Mouse (Mus musculus) CD4-positive, CD25-positive, alpha-beta regulatory T cell, adult 2 months (primary cell): Measurements from ENCODE around the gene Slc25a45.
"Not testable (repeated sequence)": the region's sequence is repeated elsewhere in the genome, so short reads cannot be mapped to it uniquely, and the experiment has no call there.

Experiments
- DNase-seq: peaks from one replicate; pipeline ENCODE4 v3.0.0-alpha.2; 2012; ENCODE audit warnings: low read depth, low spot score

The Slc25a45 gene

DNA sequence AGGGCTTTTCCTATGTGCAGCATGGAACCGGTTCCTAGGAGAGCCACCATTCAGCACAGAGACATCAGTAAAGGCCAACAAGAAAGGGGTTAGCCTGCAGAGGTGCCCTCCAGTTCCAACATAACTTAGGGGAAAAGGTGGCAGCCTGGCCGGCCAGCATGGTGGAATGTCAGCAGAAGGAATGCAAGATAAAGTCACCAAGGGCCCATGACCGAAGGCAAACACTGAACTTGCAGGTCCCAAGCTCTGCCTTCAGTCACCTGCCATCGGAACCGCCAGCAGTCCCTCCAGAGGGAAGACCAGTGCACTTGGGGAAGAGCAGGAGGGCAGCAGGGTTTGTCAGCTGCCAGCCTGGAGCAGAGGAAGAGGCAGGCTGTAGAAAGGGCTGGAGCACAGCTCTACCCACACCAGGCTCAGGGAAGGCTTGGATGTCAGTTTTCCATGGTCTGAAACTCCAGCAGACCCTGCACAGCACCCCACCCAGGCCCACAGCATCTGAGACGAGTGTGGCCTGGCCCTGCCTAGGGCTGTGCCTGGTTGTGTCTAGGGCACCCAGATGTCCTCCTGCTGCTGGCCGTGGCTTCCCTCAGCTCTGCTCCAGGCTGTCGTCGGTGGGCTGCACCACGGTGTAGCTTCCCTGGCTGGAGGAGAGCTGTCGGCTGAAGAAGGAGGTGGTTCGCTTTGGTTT is 25.4 kb upstream of the Slc25a45 start:
- no peak for DNase-seq

DNA sequence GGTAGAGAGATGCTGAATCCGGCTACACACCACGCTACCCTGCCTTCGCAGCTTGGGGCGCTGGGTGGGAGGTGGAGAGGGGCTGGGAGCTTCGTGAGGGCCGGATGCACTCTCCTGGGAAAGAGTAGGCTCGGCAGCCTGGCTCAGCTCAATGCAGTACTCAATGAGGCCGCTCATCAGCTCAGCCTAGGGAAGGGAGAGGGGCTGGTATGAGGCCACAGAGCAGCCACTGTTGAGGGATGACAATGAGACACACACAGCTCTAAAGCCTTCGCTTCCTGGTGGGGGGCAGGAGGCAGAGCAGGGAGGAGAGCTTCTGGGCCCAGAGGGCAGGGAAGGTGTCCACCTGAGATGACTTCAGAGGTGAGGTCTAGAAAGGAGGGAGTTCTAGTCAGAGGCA is 21.0 kb upstream of the Slc25a45 start:
- no peak for DNase-seq

DNA sequence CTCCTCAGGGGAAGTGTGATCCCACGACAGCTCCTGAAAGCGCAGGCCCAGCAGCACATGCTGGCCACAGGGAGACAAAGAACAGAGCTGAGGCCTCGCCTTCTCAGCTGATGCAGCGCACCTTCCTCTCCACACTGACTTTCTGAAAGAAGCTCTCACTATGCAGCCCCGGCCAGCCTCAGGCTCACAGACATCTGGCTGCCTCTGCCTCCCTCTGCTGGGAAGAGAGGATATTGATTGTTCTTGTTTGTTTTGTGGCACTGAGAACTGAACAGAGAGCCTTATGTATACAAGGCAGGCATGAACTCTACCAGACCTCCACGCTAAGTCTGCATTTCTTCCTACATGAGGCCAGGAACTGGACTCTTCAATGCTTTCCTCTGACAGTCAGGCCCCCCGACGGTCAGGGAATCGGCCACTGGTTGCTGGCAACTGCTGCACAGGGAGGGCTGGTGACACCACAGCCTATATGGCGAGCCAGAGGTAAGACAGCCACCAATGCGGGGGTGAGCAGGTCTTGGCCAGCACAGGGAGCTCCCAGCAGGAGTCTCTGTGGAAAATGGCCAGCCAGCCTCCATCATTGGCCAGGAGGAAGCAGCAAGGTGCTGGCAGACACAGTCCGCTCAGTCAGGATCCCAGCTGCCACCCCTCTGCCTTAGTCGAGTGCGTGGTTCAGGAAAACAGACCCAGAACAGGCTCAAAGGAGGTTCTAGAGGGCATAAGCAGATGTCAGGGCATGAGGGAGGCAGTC is 15.1 kb upstream of the Slc25a45 start:
- DNase-seq: peak; percentile 33

DNA sequence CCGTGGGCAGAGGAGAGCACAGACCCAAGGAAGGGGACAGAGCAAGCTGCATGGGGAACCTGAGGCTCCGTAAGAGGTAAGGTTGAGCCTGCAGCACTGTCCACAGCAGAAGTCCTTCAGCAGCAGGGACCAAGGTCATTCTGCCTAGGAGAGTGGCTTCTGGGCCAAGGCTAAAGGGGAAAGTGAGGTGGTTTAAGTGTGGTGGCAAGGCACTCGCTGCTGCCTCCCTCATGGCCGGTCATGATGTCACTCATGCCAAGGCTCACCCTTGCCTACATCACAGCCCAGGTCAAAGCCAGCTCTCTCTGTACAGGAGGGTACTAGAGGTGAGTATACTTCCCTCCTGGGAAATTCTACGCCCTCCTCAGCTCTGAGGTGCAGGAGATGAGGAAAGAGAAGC is 13.8 kb upstream of the Slc25a45 start:
- DNase-seq: no peak

DNA sequence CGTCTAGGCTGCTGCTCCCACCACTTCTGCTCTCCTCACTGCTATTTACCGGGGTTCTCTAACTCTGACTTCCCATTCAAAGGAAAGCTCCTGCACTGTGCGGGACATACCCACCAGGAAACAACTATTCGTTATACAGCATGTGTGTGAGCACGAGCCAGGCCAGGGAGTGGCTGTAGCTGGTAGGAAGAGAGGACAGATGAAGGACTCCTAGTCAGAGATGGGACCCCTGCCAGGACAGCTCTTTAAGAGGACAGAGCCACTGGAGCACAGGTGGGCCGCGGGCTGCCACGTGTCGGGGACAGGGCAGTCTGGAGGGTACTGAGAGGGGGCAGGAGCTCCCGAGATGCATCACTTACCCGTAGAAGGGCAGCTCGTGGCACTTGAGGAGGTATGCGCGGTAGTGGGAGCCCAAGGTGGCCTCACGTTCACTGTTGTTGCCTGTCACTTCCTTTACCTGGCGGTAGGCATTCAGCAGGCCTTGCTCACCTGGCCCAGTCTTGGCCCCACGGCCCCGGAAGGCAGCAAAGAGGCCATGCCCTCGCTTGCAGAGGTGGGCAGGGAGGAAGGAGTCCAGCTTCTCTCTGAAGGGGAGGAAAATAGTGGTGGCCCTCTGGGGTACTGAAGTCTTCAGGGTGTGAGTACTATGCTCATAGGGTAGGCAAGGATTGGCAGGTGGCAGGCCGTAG is 12.8 kb upstream of the Slc25a45 start:
- DNase-seq: no peak

DNA sequence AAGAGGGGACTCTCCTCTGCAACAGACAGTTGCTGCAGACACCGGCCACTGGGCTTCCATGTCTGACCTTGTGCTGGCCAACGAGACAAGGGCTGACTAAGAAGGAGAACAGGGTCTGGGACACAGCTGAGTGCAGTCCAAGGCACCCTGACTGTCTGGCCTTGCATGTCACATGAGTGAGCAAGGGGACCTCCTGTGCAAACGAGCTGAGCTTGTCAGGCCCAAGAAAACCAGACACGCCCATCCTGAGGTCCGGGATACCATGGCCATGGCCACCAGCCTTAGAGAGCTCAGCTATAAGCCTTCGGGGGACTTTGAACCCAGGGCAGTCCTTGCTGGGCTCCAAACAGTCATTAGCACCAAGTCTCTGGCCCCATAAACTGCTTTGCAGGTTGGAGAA is 9.5 kb upstream of the Slc25a45 start:
- DNase-seq: no peak

DNA sequence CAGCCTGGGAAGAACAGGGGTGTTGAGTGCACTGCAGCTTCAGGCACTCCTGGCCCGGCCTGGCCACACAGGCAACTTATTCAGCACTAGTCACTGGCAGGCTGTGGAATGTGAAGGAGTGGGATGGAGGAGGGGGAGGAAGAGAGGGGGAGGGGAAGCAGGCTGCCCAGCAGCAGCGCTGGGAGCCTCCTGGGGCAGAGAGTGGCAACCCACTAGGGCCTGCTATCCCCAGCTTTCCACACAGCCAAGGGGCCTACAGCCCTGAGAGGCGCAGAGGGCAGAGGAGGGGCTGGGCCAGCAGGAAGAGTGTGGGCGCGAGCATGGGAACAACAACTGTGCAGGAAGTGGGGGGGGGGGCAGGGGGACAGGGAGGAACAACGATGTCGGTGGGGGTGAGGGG is 6.3 kb upstream of the Slc25a45 start:
- peak; percentile 65 for DNase-seq

DNA sequence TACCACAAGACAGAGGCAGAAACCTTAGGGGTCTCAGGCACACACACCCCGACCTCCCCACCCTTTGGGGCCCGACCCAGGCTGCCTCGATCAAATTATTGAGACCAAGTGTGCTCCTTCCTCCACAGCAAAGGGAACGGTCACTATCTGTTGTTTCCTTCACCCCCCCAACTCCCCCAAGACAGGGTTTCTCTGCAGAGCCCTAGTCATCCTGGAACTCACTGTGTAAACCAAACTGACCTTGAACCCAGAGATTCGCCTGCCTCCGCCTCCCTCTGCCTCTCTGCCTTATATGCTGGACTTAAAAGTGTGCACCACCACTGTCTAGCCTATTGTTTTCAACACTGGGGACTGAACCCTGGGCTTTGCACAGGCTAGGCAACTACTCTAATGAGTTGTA is 5.9 kb upstream of the Slc25a45 start:
- no peak for DNase-seq

DNA sequence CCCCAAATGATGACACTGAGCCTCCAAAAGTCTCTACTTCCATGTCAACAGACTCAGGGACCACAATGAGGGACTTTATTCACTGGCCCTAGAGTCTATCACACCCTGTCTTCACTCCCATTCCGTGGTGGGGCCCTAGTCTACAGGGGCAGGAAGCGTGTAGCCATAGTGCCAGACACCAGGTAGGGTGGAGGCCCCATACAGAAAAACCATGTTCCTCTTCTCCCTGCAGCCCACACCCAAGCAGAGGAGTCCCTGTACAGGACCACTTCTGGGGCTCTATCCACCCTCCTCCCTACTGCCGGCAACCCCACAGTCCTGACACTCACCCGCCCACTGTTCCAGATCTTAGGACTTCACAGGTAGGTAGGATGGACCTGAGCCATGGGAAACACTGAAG is 5.1 kb upstream of the Slc25a45 start:
- peak; percentile 38 for DNase-seq

DNA sequence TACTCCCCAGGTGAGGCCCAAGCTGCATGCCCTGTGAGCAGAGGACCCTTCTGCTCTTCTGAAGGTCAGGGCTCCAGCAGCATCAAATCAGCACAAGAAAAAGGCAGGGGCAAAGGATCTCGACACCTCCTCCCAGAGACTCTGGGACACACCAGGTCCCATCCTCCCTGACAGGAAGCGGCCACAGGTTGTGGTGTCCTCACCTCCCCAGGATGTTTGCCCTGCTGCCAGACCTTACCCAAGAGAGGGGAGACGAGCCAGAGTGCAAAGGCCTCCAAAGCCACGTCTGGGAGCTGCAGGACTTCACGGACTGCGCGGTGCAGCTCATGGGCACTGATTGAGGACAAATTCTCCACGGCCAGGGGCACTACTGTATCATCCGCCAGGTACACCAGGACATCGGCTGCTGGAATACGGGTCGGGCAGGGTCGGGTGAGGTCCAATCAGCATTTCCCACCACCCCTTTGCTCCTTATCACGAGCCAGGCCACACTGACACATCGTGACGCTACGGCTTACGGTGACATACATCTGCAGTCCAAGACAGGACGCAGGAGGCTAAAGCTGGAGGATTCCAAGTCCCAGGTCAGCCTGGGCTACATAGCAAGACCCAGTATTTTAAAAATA is 4.6 kb upstream of the Slc25a45 start:
- peak; percentile 51 for DNase-seq

DNA sequence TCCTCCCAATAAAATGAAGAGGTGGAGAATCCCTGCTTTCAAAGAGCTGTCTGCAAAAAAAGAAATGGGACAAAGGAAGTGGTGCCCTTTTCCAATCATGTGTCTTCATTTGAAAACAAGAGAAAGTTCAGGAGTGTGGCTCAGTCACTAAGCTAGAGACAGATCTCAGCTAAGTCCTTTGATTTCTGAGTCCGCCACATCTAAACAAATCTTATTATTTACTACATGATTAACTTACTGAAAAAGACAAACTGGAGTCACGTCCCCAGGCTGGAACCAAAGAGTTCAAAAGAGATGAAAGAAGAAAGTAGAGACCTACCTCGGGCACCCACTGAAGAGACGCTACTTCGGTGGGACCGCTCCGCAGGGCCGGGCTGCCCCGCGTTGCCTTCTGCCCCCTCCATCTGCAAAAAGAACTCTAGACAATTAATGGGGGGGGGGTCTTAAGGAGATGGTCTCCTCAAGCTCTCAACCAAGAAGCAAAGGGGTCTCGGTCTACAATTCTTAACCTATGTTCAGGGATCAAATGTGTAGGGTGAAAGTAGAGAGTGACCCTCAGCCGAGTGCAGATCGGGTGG is 3.1 kb upstream of the Slc25a45 start:
- DNase-seq: peak; percentile 30

DNA sequence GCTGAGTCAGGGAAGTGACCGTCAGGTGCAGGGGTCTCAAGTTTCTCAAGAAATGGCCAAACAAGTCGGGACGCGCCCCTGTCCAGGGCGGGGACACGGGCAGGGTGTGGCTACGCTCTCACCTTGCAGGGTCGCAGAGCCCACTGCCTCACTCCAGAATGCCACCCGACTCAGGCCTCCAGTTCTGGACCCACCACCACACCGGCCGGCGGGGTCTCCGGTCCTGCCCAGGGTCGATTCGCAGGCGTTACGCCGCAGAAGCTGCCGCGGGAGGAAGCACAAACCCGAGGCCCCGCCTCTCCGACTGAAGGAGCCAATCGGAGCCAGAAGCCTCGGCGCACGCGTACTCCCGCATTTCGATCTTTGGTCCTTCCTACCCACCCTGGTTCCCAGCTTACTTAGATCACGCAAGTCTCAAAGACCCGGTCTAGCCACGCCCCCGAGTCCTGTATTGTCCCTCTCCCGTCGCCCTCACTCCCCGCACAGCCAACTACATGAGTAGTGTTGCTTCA is 2.6 kb upstream of the Slc25a45 start, which contains the start of gene Frmd8:
Gene Frmd8, minus strand, starts transcription at position 306 of the 512 bp plus-strand sequence.
- DNase-seq: peak; percentile 97

DNA sequence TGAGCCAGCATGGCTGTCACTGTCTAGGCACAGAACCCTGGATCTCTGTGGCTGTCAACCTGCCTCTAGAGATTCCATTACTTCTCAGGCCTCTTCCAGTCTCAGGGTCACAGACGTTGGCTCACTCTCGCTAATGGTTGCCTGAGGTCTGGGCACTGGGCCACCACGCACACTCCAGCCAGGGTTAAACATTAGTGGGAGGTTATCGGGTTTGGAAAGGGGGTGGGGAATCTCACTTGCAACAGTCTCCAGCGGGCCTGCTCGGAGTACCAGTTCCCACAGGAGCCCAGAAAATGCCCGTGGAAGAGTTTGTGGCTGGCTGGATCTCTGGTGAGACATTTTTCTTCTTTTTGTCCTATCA is 734 bp downstream of the Slc25a45 start:
- DNase-seq: no peak

DNA sequence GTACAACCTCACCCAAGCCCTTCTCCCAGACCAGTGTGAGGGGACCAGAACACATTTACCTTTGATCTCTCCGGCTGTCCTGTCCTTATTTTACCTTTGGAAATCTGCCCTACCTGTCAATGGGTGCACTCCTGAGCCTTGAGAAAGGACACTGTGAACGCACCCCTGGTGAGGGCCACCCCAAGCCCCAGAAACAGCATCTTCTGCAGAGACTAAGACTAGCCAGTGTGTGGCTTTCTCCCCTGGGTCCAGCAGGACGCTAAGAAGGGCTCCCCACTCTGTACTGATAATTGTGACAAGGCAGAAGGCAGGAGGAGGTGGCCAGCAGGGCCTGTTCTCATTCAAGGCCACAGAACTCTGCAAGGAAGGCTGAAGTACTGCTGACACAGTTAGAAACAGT is 1.3 kb downstream of the Slc25a45 start:
- no peak for DNase-seq

DNA sequence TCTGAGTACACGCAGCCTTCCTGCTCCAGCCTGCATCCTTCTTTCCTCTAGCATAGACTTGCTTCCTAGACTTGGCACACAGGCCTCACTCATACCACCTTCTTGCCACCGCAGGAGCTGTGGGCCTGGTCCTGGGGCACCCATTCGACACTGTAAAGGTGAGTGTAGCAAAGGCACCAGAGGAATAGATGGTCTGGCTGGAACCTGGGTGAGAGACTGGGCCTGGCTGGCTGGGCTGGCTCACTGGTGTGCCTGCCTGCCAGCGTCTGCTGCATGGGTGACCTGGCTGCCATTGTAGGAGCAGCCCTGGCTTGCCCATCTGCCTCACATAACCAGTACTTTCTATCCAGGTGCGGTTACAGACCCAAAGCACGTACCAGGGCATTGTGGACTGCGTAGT is 2.1 kb downstream of the Slc25a45 start:
- no peak for DNase-seq

DNA sequence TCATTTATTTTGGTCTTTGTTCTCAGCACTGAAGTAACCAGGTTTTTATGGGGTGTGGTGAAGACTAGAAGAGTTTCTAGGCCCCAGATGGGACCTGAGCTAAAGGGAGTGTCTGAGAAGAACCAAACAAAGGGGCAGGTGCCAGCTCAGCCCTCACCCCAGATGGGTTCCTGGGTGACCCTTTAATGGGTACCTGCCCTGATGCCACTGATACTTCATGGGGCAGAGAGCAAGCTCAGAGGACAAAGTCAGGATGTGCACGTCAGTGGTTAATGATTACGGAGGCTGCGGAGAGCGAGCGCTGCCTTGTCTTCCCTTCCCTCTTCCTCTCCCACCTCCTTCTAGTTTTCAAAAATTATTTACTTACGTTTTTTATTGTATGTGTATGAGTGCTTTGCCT is 3.5 kb downstream of the Slc25a45 start:
- no peak for DNase-seq

DNA sequence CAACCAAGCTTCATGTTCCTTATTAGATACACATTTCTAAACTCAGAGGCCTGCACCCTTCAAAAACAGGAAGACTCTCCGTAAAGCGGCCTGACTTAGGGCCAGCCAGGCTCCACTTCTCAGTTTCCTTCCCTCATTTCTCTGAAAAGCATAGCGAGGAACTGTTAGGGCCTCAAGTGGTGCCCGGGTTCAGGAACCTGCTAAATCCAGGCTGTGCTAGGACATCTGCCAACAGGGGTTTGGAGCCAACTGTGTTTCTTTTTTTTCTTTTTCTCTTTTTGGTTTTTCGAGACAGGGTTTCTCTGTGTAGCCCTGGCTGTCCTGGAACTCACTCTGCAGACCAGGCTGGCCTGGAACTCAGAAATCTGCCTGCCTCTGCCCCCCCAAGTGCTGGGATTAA is 4.5 kb downstream of the Slc25a45 start:
- DNase-seq: not testable (repeated sequence)

DNA sequence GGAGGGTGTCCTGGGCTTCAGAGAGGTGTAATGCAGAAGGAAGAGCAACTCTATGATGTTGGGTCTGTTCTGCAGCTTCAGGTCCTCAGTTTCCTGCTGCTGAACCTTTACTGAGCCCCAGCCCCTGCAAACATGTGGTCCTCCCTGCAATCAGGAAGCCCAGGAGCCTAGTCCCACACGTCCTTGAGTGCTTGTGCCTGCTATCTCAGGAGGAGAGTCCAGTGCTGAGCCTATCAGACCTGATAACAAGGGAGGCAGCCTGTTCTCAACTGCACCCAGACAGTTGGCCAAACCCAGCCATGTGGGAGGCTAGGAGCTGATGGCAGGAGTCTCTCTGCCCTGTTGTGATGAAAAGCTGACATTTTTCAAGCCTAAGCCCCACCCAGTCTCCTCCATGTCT is 6.3 kb downstream of the Slc25a45 start:
- no peak for DNase-seq

DNA sequence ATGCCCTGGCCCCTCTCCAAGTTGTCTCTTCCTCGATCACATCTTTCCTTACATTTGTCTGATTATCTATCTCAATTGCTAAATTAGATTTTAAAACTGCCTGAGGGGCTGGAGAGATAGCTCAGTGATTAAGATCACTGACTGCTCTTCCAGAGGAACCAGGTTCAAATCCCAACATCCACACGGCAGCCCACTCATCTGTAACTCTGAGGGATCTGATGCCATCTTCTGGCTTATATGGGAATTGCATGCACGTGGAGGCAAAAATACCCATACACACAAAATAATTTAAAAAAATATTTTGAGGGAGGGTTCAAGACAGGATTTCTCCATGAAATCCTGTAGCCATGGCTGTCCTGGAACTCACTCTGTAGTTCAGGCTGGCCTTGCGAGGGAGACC is 8.2 kb downstream of the Slc25a45 start:
- DNase-seq: peak; percentile 59

DNA sequence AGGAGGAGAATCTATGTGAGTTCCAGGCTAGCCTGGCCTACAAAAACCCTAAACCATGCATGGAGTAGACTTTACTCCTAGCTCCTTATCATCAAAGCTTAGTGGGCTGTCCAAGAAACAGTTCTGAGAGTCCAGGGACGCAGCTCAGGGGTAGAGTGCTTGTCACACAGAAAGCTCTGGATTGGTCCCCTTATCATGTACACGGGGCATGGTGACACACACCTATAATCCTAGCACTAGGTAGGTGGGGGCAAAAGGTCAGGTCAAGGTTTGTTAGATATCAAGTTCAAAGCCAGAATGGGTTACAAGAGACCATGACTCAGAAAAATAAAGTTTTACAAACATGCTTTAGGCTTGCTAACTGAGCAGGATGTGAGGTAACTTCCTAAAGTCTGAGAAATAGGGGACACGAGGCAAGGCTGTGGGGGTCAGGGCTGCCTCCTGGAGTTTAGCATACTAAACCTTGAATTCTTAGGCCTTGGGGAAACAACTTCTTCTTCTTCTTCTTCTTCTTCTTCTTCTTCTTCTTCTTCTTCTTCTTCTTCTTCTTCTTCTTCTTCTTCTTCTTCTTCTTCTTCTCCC is 9.7 kb downstream of the Slc25a45 start:
- no peak for DNase-seq

DNA sequence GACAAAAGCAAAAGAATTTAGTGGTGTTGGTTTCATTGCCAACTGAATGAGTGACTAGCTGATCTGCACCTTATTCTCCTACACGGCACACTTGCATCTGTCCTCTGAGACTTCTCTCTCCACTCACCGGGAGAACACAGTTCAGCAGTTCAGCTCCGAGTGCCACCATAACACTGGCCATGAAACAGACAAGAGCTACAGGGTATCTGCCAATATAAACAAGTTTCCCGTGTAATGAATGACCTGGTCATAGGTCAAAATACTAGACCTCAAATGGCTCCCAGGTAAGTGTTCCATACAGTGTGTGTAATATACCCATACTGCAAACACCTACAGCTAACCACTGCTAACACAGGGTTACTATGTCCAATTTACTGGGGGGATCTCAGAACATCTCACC is 11.6 kb downstream of the Slc25a45 start:
- no peak for DNase-seq
